Mouse (Mus musculus): ENCODE results near the gene Ankdd1b. TPM values are rescaled to one million over a fixed set of nuclear protein-coding genes. Genes with fewer than 3 reads are reported as not detected.

The Ankdd1b gene
- polyA plus RNA-seq (2012; rRNA removed): 0.02 TPM in 1 of 2 replicates, not detected in the other

DNA sequence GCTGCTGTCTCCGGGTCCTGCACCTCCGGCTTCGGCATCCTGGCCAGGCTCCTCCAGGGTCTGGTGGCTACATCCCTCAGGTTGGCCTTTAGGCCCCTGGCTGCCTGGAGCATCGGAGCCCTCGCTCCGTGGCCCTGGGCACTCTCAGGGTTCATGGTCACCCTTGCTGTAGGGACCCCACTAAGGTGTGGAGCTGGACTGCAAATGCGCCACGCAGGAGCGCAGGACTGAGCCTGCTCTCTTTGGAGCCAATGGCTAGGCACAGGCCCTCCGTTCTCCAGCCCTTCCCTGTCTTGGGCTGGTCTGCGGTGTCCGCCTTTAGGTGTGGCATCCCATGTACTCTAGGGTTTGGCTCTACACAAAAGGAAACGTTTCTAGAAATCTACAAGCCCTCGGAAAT, at the start of gene Ankdd1b:
Ankdd1b (minus strand) TSS at position 242 of the 400 bp plus-strand sequence.

DNA sequence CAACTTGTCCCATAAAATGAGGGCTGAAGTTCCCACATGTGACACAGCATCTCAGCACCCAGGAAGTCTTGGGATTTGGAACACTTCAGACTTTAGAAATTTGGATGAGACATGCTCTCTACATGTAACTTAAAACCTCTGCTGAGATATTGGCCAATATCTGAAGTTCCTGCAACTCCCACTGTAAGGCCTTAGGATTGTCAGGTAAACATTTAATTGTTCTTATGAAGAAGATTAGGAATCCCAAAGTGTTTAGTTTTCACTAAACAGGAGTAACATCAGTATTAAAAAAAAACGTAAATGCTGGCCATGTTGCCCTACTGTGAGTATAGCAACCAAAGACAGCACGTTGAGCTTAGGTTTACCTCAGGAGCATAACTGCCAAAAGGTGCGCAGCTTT, 19.4 kb upstream of the Ankdd1b start, which contains the start of gene Gm17622:
Gm17622 (plus strand) TSS at position 301 of the 400 bp plus-strand sequence.

DNA sequence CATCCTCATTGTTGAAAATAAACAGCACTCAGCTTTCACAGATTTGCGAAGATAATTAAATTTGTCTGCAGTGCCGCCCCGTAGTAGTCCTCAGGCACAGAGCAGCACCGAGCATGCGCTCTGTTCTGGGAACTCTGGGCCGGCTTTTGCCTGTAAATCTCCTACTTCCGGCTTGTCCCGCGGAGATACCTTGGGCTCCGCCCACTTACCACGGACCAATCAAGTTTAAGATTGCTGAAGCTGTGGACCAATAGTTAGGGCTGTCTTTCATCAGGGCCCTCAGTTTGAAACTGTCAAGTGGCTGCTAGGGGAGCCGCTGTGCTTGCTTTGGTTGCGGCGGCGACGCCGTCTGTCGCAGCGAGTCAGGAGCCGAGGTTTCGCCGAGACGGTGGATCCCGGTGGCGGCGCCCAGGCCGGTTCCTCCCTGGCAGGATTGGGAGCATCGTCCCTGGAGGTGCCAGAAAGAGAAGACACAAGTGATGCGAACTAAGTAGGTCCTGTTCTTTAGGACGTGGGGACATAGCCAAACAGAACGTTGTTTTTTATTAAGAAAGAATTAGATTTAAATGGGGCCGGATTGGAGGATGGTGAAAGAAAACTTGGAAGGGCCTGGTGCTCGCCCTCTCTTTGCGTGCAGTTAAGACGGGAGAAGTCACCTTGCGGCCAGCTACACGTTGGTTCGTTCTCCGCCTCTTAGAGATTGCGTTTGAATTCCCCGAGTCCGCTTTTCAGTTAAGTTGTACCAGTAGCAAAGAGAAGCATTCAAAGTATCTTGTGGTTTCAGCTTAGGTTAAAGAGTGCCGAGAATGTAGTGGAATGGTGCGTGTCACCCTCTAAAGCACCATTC, 82.7 kb downstream of the Ankdd1b start, which contains the start of gene Poc5:
Poc5 (plus strand) TSS at position 253 of the 847 bp plus-strand sequence.

Other genes with a start within 250 kb of the Ankdd1b start
- gene Poc5, start 82.9 kb downstream of the Ankdd1b start, polyA plus RNA-seq (2012; rRNA removed): 4.1 and 4.2 TPM in 2 replicates
- gene Gm17622, start 19.5 kb upstream of the Ankdd1b start, polyA plus RNA-seq (2012; rRNA removed): not detected in 2 replicates
- gene Polk, start 71.4 kb upstream of the Ankdd1b start, polyA plus RNA-seq (2012; rRNA removed): 2.9 and 3.3 TPM in 2 replicates
- 5.7 and 7.0 TPM in 2 replicates for gene Col4a3bp, start 71.4 kb upstream of the Ankdd1b start, polyA plus RNA-seq (2012; rRNA removed)
- 38.9 and 42.1 TPM in 2 replicates for gene Hmgcr, start 199.7 kb upstream of the Ankdd1b start, polyA plus RNA-seq (2012; rRNA removed)

Data from liver, embryonic 14 days (tissue).